Mouse (Mus musculus) limb, embryonic 14.5 days (tissue): ENCODE results near the gene Tbc1d10b. TPM values are rescaled to one million over a fixed set of nuclear protein-coding genes. Genes with fewer than 3 reads are reported as not detected.
"Not testable (repeated sequence)": the region's sequence is repeated elsewhere in the genome, so short reads cannot be mapped to it uniquely, and the experiment has no call there.

Experiments
- ATAC-seq: fragments of 200-750 bp; cut with Nextera tagmentation; 2 replicates; pipeline ENCODE4 v1.8.0; 2017; ENCODE audit warnings: low read depth, moderate number of reproducible peaks, moderate TSS enrichment; ENCODE audit not compliant: low FRiP score
- DNase-seq: peaks from one replicate; pipeline ENCODE4 v3.0.0-alpha.2; 2015; ENCODE audit warnings: low spot score
- H3K27ac ChIP-seq: fragments of 300-500 bp; sonication (generic); replicated peaks from 2 replicates; pipeline ENCODE4 v1.5.1; 2014; ENCODE audit warnings: low read depth, mild to moderate bottlenecking, low read length, moderate library complexity, mixed read lengths
- H3K27me3 ChIP-seq: fragments of 300-500 bp; sonication (generic); 2 replicates; pipeline ENCODE4 v1.6.1; 2014; ENCODE audit warnings: low read length, mixed read lengths; ENCODE audit not compliant: control insufficient read depth, insufficient read depth
- H3K36me3 ChIP-seq: fragments of 300-500 bp; sonication (generic); 2 replicates; pipeline ENCODE4 v1.6.1; 2014; ENCODE audit warnings: mild to moderate bottlenecking, low read length, moderate library complexity, mixed read lengths; ENCODE audit not compliant: control insufficient read depth, insufficient read depth
- H3K4me1 ChIP-seq: fragments of 300-500 bp; sonication (generic); 2 replicates; pipeline ENCODE4 v1.6.1; 2014; ENCODE audit warnings: antibody characterized with exemption, low read length, mixed read lengths; ENCODE audit not compliant: control insufficient read depth, insufficient read depth
- H3K4me2 ChIP-seq: fragments of 300-500 bp; sonication (generic); replicated peaks from 2 replicates; pipeline ENCODE4 v1.6.1; 2014; ENCODE audit warnings: low read depth, mild to moderate bottlenecking, low read length, moderate library complexity; ENCODE audit not compliant: severe bottlenecking
- H3K4me3 ChIP-seq: fragments of 300-500 bp; sonication (generic); replicated peaks from 2 replicates; pipeline ENCODE4 v1.5.1; 2014; ENCODE audit warnings: low read length
- H3K9ac ChIP-seq: fragments of 300-500 bp; sonication (generic); 2 replicates; pipeline ENCODE4 v1.6.1; 2014; ENCODE audit warnings: mild to moderate bottlenecking, low read depth, low read length, moderate library complexity; ENCODE audit not compliant: severe bottlenecking
- H3K9me3 ChIP-seq: fragments of 300-500 bp; sonication (generic); 2 replicates; pipeline ENCODE4 v1.6.1; 2016; ENCODE audit warnings: low read length; ENCODE audit not compliant: control insufficient read depth
- POLR2A ChIP-seq: fragments of 200-500 bp; IDR thresholded peaks from 2 replicates; pipeline ENCODE4 v1.8.0; 2012; ENCODE audit warnings: inconsistent platforms, mild to moderate bottlenecking, moderate library complexity, borderline replicate concordance; ENCODE audit not compliant: insufficient read depth, insufficient read length; ENCODE audit errors: extremely low read depth
- WGBS: fragments of 180-500 bp; shearing (Covaris S2); extraction: QIAGEN DNeasy Blood & Tissue Kit; methylation state at CpG from one replicate; pipeline ENCODE4 v1.1.7; 2014; 5-methylcytosine and 5-hydroxymethylcytosine counted together
- polyA plus RNA-seq, 2 experiments: library from polyadenylated mRNA; depleted of rRNA in 1 of 2; stranded (reverse) in 1 of 2; unstranded in 1 of 2; fragments of >200 nt; fragmentation: Nextera tagmentation in 1 of 2; extraction: Ambion mirVana in 1 of 2; gene quantifications; 2 replicates each; pipeline versions ENCODE4 v1.2.1 to v1.2.3; 2012 to 2014

The Tbc1d10b gene
- polyA plus RNA-seq, 2 experiments, result 27.1 to 46.8 TPM

DNA sequence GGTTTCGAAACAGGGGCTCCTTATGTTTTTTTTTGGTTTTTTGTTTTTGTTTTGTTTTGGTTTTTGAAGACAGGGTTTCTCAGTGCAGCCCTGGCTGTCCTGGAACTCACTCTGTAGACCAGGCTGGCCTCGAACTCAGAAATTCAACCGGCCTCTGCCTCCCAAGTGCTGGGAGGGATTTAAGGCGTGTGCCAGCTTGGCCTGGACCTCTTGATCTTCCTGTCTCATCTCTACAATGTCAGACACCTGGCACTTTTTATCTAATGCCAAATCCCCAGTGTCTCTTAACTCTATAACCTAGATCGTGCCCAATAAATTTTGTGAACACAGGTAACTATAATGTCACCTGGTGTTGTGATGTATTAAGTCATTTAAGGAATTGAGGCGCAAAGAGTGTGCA, 45.1 kb upstream of the Tbc1d10b start:
- 74% methylated on average over 6 of the region's 6 CpGs for WGBS
- Histone ChIP-seq H3K9me3 (no peaks in the 10 kb centered on the region), H3K4me3 (peak overlapping the region; percentile 63), H3K4me1 (peaks cover 7% of the 10 kb centered on the region; the same call in 1 of the 2 replicates), H3K9ac (peak overlapping the region; percentile 75), H3K27ac (peak overlapping the region; percentile 75), H3K4me2 (peak overlapping the region; percentile 89), H3K27me3 (no peaks in the 10 kb centered on the region), H3K36me3 (peaks cover 38% of the 10 kb centered on the region)
- no peak for DNase-seq
- no peak for TF ChIP-seq POLR2A
- no peak for ATAC-seq

- no peak overlapping the region for H3K4me3 ChIP-seq
- peaks cover 7% of the 10 kb centered on the region; the same call in 1 of the 2 replicates for H3K4me1 ChIP-seq
- DNase-seq, result peak; percentile 23
- peaks cover 44% of the 10 kb centered on the region for H3K36me3 ChIP-seq
- no peak overlapping the region for H3K9ac ChIP-seq
- ATAC-seq, result no peak
- H3K27me3 ChIP-seq, result no peaks in the 10 kb centered on the region
- TF ChIP-seq POLR2A, result no peak
- no peak overlapping the region for H3K27ac ChIP-seq
- no peaks in the 10 kb centered on the region for H3K9me3 ChIP-seq
- no peak overlapping the region for H3K4me2 ChIP-seq
- 94% methylated on average over 2 of the region's 2 CpGs for WGBS
Observed at GRCm38 (mm10) chr7:127252414-127252813, 44.1 kb upstream of the Tbc1d10b start.

DNA sequence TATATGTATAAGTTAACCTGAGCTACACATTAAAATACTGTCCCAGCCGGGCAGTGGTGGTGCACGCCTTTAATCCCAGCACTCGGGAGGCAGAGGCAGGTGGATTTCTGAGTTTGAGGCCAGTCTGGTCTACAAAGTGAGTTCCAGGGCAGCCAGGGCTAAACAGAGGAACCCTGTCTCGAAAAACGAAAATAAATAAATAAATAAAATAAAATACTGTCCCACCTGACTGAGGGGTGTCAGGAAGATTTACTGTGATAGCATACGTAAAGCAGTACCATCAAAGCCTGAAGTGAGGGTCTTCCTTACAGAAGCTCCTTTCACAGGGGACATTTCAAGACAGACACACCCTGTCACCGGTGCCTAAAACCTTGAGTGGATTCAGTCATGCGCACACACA, 42.2 kb upstream of the Tbc1d10b start:
- not testable (repeated sequence) for H3K9me3 ChIP-seq, H3K27ac ChIP-seq, H3K4me2 ChIP-seq, DNase-seq, H3K27me3 ChIP-seq, H3K9ac ChIP-seq, H3K4me3 ChIP-seq, ATAC-seq
- Histone ChIP-seq H3K36me3 (peaks cover 49% of the 10 kb centered on the region), H3K4me1 (peaks cover 18% of the 10 kb centered on the region)
- WGBS, result 93% methylated on average over 8 of the region's 8 CpGs

DNA sequence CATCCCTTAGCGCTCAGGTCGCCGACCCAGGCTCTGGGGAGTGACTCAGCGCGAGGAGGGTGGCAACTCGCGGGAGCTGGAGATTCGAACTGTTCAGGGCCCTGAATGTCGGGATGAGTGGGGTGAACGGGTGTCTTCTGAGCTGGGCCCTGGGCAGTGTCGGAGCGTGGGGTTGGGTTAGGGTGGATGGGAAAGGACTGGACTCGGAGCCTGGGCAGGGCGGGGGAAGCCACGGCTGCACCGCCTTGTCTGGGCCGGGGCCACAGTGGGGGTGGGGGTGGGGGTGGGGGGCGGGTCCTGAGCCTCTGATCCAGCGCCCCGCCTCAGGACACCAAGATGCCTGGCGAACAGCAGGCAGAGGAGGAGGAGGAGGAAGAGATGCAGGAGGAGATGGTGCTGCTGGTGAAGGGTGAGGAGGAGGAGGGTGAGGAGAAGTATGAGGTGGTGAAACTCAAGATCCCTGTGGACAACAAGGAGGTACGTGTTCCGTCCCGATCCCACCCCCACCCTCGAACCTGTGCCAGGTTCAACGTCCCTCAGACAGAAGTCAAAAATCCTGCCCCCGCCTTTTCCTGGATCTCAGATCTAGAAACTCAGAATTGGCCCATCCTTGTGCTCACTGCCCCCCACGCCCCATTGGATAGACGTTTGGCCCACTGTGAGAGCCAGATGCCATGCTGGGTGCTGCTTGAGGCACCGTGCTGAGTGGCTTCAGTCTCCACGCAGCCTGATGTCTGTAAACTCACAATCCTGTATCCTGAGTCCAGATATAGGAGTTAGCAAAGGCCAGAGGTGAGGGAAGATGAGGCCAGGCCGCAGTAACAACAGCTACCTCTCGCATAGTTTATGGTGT, 36.6 kb upstream of the Tbc1d10b start:
- Histone ChIP-seq H3K9ac (peak overlapping the region; percentile 95), H3K4me2 (peak overlapping the region; percentile 62), H3K4me3 (peak overlapping the region; percentile 87), H3K36me3 (peaks cover 33% of the 10 kb centered on the region), H3K27ac (peak overlapping the region; percentile 86), H3K9me3 (no peaks in the 10 kb centered on the region), H3K27me3 (no peaks in the 10 kb centered on the region), H3K4me1 (peaks cover 16% of the 10 kb centered on the region)
- peak; percentile 73 for ATAC-seq
- DNase-seq, result peak; percentile 27
- TF ChIP-seq POLR2A, result no peak
- WGBS, result 8% methylated on average over 29 of the region's 33 CpGs

DNA sequence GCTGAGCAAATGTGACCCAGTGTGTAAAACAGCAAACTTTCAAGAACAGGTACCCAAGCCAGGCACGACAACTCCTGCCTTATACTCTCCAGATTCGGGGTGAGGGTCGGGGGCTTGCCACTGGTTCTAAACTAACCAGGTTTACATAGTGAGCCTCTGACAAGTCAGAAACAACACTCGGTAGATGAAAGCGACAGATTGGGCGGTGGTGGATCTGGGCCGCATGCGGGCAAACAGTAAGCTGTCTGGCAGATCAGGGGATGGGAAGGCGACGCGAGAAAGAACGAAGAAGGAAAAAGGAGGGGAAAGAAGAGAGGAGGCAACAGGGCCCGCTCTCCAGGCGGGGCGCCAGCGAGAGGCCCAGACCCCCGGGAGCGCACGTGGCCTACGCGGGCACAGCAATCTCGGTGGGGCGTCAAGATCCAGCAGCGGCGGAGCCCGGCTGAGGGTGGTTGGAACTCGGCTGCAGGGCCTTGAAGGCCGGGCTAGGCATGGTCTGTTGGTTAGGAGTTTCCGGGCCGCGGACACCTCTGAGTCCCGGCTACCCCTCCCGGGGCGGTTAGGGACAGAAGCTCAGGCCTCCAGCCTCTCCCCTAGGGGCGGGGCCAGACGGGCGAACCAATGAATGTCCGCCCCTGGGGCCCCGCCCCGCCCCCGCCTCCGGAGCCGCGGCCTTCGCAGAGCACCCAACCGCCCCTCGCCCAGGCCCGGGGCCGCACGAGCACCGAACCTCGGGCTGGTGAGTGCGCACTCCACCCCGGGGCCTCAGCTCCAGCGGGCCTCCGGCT, 35.8 kb upstream of the Tbc1d10b start, which contains the start of gene Zfp771:
Gene Zfp771, plus strand, starts transcription at position 405 of the 788 bp plus-strand sequence.
- Histone ChIP-seq H3K4me2 (peak within 1 kb of the TSS; percentile 62), H3K27ac (peak within 1 kb of the TSS; percentile 86), H3K9me3 (no peaks in the 10 kb centered on the region), H3K4me1 (peaks cover 16% of the 10 kb centered on the region), H3K36me3 (peaks cover 25% of the 10 kb centered on the region), H3K4me3 (peak within 1 kb of the TSS; percentile 87), H3K27me3 (no peaks in the 10 kb centered on the region), H3K9ac (peak within 1 kb of the TSS; percentile 95)
- TF ChIP-seq POLR2A, result peak; percentile 78; the same call in 1 of the 2 replicates
- peak; percentile 96 for ATAC-seq
- peak; percentile 96 for DNase-seq
- WGBS, result under 1% methylated on average over 35 of the region's 56 CpGs
